ENCODE assay signal across 14 mouse cellular contexts in the genomic region with DNA sequence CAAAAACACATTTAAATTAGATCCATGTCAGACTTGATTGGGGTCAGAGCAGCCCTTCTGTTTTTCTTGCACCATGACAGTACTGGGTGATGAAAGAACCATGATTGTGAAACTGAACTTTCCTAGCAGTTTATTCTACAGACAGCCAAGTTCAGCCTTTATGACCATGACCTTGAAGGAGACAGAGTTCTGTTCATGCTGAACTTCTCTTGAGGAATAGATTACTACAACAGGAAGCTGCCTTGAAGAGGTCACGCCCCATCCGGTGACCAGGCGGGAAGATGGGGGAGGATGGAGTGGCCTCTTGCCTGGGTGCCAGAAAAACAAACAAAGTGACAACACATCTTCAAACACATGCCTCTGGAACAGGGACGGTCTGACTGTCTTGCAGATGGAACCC.
A peak's percentile ranks its signal among the peaks of the same experiment; 100 is the strongest.
DNase-seq lines count a peak whose midpoint lies in the region; ATAC-seq lines count a peak whose summit lies in the region.
"Had no signal": no experiment of that assay in that cellular context is flagged by ENCODE, and none has a peak within 500 bp of the region (broad histone marks: within the 10 kb centered on the region; RNA-seq: fewer than 3 reads in every experiment).

No protein-coding gene starts in this region.

- 92% methylated on average over 4 of the region's 4 CpGs for WGBS in forebrain, embryonic 14.5 days

- H3K27me3 ChIP-seq in forebrain, embryonic 14.5 days (replicated peaks; ENCODE audit: control insufficient read depth, insufficient read depth, low read length): no peaks in the 10 kb centered on the region
- H3K27me3 ChIP-seq: hindbrain, embryonic 15.5 days; limb, embryonic 12.5 days; neural tube, embryonic 15.5 days had no signal

- ATAC-seq in forebrain, embryonic 14.5 days: no peak

- no peak overlapping the region for H3K9ac ChIP-seq in forebrain, embryonic 14.5 days (ENCODE audit: low read length)
- H3K9ac ChIP-seq: hindbrain, embryonic 15.5 days; limb, embryonic 12.5 days; neural tube, embryonic 15.5 days had no signal

- H3K4me2 ChIP-seq in forebrain, embryonic 14.5 days (ENCODE audit: low read length): no peak overlapping the region
- H3K4me2 ChIP-seq: hindbrain, embryonic 15.5 days; limb, embryonic 12.5 days; neural tube, embryonic 15.5 days had no signal

- H3K36me3 ChIP-seq in forebrain, embryonic 14.5 days (ENCODE audit: control insufficient read depth, insufficient read depth, low read length): no peaks in the 10 kb centered on the region
- H3K36me3 ChIP-seq: hindbrain, embryonic 15.5 days; limb, embryonic 12.5 days; neural tube, embryonic 15.5 days had no signal

- DNase-seq in adrenal gland, adult 2 months: peak; percentile 48
- no peak for DNase-seq in adrenal gland, adult 18-20 months (ENCODE audit: low spot score in 2 of 2)
- peak; percentile 42 for DNase-seq in adrenal gland, postnatal 14 days
- DNase-seq in kidney, postnatal 25 days: peak; percentile 46 to 64
- peak; percentile 64 for DNase-seq in lung, postnatal 14 days
- no peak for DNase-seq in cerebellum, postnatal 4 days (ENCODE audit: low spot score in 2 of 2)
- DNase-seq in left cerebral cortex, adult 18-20 months (ENCODE audit: low spot score in 2 of 2): no peak
- no peak for DNase-seq in forebrain, embryonic 14.5 days (ENCODE audit: low spot score)
- DNase-seq: cerebellum, adult 9-10 months; layer of hippocampus, postnatal 36 days had no signal

- no peaks in the 10 kb centered on the region for H3K4me1 ChIP-seq in forebrain, embryonic 14.5 days (ENCODE audit: control insufficient read depth, insufficient read depth, low read length)
- H3K4me1 ChIP-seq: hindbrain, embryonic 15.5 days had no signal

- no peaks in the 10 kb centered on the region for H3K9me3 ChIP-seq in forebrain, embryonic 14.5 days (replicated peaks; ENCODE audit: control insufficient read depth, low read length)
- H3K9me3 ChIP-seq: hindbrain, embryonic 15.5 days; limb, embryonic 12.5 days; neural tube, embryonic 15.5 days had no signal

- H3K4me3 ChIP-seq in forebrain, embryonic 14.5 days (ENCODE audit: low read depth, low read length): no peak overlapping the region
- H3K4me3 ChIP-seq: erythroblast, embryonic 14.5 days; hindbrain, embryonic 15.5 days; limb, embryonic 12.5 days; neural tube, embryonic 15.5 days had no signal

- H3K27ac ChIP-seq in forebrain, embryonic 14.5 days (ENCODE audit: low read depth, low read length): no peak overlapping the region
- H3K27ac ChIP-seq: hindbrain, embryonic 15.5 days; limb, embryonic 12.5 days; neural tube, embryonic 15.5 days had no signal

Comparison
In these comparisons a context has a peak if more than half of its experiments do, and no peak if none do; other contexts are left out.
1. DNase-seq: peak in adrenal gland, adult 2 months (single experiment), adrenal gland, postnatal 14 days (single experiment), kidney, postnatal 25 days (2 of 2) and lung, postnatal 14 days (single experiment); none in adrenal gland, adult 18-20 months (0 of 2), cerebellum, postnatal 4 days (0 of 2), left cerebral cortex, adult 18-20 months (0 of 2) and forebrain, embryonic 14.5 days (single experiment).